Mouse (Mus musculus): ENCODE measurements around the gene Ppfia4. TPM values are rescaled to one million over a fixed set of nuclear protein-coding genes. Genes with fewer than 3 reads are reported as not detected.

The Ppfia4 gene
- polyA plus RNA-seq, 1 experiment, result 5.1 TPM

DNA sequence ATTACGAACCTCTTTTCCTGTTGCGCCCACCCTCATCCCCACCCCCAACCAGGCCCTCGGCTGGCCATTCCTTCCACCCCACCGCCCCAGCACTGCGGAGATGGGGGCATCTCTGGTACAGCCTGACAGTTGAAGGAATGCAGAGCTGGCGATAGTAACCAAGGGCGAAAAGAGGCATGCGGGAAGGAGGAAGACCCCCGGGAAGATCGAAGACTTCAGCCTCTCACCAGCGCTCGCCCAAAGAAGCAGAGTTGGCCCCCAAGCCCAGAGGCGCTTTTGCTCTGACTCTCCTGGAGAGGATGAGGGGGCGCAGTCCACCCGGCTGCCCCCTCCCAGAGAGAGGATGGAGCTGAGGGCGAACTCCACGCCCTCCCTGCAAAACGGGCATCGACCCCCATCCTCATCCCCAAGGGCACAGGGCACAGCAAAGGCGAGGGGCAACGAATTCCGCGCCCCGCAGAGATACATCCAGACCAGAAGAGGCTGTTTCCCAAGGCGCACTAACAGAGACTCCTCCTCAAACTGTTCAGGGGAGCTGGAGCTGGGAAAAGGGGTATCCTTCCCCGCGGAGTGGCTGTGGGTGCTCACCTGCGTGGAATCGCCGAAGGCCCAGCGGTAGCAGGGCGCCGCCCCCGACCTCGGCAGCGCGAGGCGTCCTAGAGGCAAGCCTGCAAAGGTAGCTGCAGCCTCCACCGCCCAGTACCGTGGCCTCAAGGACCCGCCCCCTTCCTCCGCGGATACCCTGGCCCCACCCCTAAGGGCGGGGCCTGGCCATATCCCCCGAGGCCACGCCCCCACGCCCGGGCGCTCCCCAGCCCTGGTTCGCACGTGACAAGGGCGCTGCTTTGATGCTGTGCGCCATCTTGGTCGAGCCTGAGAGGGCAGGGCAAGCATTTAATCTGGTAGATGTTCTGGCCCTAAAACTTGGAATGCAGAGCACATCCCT, 11.6 kb upstream of the Ppfia4 start:
- H3K4me1 ChIP-seq (ENCODE audit: control insufficient read depth, insufficient read depth, low read length), result peaks cover 14% of the 10 kb centered on the region
- H3K4me3 ChIP-seq (ENCODE audit: control insufficient read depth, low read depth, low read length), result peak overlapping the region; percentile 82
- no peaks in the 10 kb centered on the region for H3K27me3 ChIP-seq (ENCODE audit: control insufficient read depth, insufficient read depth, low read length)
- no peaks in the 10 kb centered on the region for H3K36me3 ChIP-seq (ENCODE audit: control insufficient read depth, insufficient read depth, low read length)
- peak overlapping the region; percentile 77 for H3K27ac ChIP-seq (ENCODE audit: control insufficient read depth, insufficient read depth, low read depth, low read length)
- TF ChIP-seq POLR2A (IDR thresholded peaks at IDR 0.05; ENCODE audit: control insufficient read depth, low read depth, low read length) (peak; percentile 68; the same call in 1 of the 2 replicates), CTCF (IDR thresholded peaks at IDR 0.05; ENCODE audit: control insufficient read depth, insufficient read depth, insufficient replicate concordance, low read depth, low read length) (no peak)

DNA sequence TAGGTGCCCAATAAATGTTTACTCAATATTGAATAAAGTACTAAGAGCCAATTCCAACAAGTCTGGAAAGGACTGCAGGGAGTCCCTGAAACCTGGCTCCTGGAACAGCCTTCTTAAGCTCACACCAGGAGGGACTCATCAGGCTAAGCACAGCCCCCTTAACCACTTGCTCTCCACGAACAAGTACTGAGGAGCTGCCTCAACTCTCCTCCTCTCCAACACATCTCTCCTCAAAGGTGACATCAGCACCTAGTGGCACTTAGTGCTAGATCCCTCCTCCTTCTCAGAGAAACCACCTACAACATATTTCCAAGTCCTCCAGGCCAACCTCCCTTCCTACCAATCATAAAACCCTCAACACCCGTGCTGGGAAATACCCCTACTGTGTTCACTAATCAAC, 10.8 kb upstream of the Ppfia4 start:
- Histone ChIP-seq H3K27ac (ENCODE audit: control insufficient read depth, insufficient read depth, low read depth, low read length) (no peak overlapping the region), H3K27me3 (ENCODE audit: control insufficient read depth, insufficient read depth, low read length) (no peaks in the 10 kb centered on the region), H3K36me3 (ENCODE audit: control insufficient read depth, insufficient read depth, low read length) (no peaks in the 10 kb centered on the region), H3K4me1 (ENCODE audit: control insufficient read depth, insufficient read depth, low read length) (peaks cover 14% of the 10 kb centered on the region), H3K4me3 (ENCODE audit: control insufficient read depth, low read depth, low read length) (no peak overlapping the region)
- TF ChIP-seq POLR2A (IDR thresholded peaks at IDR 0.05; ENCODE audit: control insufficient read depth, low read depth, low read length) (no peak), CTCF (IDR thresholded peaks at IDR 0.05; ENCODE audit: control insufficient read depth, insufficient read depth, insufficient replicate concordance, low read depth, low read length) (no peak)

DNA sequence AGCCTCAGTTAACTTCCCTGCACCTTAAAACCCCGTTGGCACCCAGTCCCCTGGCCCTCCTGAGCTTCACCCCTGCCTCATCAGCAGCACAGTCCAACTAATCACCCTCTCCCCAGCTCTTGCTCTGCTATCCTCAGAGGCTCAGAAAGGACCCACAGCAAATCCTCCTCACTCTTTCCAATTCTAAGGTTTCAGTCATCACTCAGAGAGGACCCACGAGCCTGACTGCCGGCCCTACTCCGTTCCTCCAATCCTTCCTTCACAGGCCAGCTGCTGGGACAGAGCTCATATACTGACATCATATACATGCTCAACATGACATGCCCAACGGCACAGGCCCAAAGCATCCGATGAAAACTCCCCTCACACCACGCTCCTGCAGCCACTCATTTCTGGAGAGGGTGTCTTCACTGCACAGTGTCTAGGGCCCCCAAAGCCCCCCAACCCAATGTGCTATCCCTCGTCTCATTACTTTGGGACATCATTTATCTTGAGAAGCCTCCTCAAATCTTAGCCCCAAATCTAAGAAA, 10.1 kb upstream of the Ppfia4 start:
- Histone ChIP-seq H3K36me3 (ENCODE audit: control insufficient read depth, insufficient read depth, low read length) (no peaks in the 10 kb centered on the region), H3K27me3 (ENCODE audit: control insufficient read depth, insufficient read depth, low read length) (no peaks in the 10 kb centered on the region), H3K4me1 (ENCODE audit: control insufficient read depth, insufficient read depth, low read length) (peaks cover 14% of the 10 kb centered on the region), H3K4me3 (ENCODE audit: control insufficient read depth, low read depth, low read length) (no peak overlapping the region), H3K27ac (ENCODE audit: control insufficient read depth, insufficient read depth, low read depth, low read length) (no peak overlapping the region)
- TF ChIP-seq POLR2A (IDR thresholded peaks at IDR 0.05; ENCODE audit: control insufficient read depth, low read depth, low read length), result no peak
- no peak for TF ChIP-seq CTCF (IDR thresholded peaks at IDR 0.05; ENCODE audit: control insufficient read depth, insufficient read depth, insufficient replicate concordance, low read depth, low read length)

DNA sequence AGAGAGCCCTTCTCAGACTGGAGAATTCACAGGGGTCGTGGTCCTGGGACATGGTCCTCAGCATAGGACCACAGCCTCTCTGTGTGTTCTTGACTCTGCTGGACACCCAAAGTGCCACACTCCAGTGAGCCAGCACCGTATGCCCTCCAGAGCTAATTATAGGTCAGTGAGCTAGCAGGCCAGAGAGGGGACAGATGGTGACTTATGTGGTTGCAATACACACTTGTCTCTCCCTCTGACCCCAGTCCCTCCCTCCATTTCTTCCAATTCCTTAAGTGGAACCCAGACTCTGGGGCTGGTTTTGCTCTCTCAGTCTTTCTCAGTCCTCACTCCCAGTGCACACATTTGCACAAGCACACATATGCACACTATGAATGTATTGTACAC, 9.5 kb upstream of the Ppfia4 start:
- H3K36me3 ChIP-seq (ENCODE audit: control insufficient read depth, insufficient read depth, low read length), result no peaks in the 10 kb centered on the region
- TF ChIP-seq CTCF (IDR thresholded peaks at IDR 0.05; ENCODE audit: control insufficient read depth, insufficient read depth, insufficient replicate concordance, low read depth, low read length) (no peak), POLR2A (IDR thresholded peaks at IDR 0.05; ENCODE audit: control insufficient read depth, low read depth, low read length) (no peak)
- no peak overlapping the region for H3K27ac ChIP-seq (ENCODE audit: control insufficient read depth, insufficient read depth, low read depth, low read length)

DNA sequence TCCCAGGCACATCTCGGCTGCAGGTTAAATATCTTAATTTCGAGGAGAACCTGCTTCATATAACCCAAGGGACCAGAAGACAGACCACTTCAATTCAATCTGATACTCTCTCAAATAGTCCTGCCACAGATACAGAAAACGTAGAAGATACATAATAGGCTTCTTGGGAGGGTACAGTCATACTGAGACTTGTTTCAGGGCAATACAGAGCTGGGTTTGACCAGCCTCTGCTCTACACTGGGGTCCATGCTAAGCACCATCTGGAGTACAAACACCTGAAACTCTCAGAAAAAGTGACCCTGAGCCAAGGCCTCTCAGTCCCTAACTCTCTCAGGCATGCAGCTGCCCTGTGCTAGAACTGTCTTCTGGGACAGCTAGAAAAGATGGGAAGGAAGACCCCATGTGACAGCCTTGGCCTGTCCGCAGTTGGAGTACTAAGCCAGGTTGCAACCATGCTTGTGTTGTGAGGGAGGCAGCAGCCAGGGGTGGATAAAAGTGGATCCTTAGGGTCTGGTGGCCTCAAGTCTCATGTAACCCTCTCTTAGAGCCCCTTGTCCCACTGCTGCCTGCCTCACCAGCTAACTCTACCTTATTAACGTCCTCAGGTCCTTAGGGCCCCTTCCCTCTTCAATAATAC, 9.0 kb upstream of the Ppfia4 start:
- Histone ChIP-seq H3K27me3 (ENCODE audit: control insufficient read depth, insufficient read depth, low read length) (no peaks in the 10 kb centered on the region), H3K4me3 (ENCODE audit: control insufficient read depth, low read depth, low read length) (no peak overlapping the region), H3K27ac (ENCODE audit: control insufficient read depth, insufficient read depth, low read depth, low read length) (no peak overlapping the region), H3K36me3 (ENCODE audit: control insufficient read depth, insufficient read depth, low read length) (no peaks in the 10 kb centered on the region), H3K4me1 (ENCODE audit: control insufficient read depth, insufficient read depth, low read length) (peaks cover 14% of the 10 kb centered on the region)
- no peak for TF ChIP-seq CTCF (IDR thresholded peaks at IDR 0.05; ENCODE audit: control insufficient read depth, insufficient read depth, insufficient replicate concordance, low read depth, low read length)
- no peak for TF ChIP-seq POLR2A (IDR thresholded peaks at IDR 0.05; ENCODE audit: control insufficient read depth, low read depth, low read length)

More for the DNA sequence above, 9.5 kb upstream of the Ppfia4 start:
- no peaks in the 10 kb centered on the region for H3K27me3 ChIP-seq (ENCODE audit: control insufficient read depth, insufficient read depth, low read length)
- H3K4me1 ChIP-seq (ENCODE audit: control insufficient read depth, insufficient read depth, low read length), result peaks cover 14% of the 10 kb centered on the region
- no peak overlapping the region for H3K4me3 ChIP-seq (ENCODE audit: control insufficient read depth, low read depth, low read length)

DNA sequence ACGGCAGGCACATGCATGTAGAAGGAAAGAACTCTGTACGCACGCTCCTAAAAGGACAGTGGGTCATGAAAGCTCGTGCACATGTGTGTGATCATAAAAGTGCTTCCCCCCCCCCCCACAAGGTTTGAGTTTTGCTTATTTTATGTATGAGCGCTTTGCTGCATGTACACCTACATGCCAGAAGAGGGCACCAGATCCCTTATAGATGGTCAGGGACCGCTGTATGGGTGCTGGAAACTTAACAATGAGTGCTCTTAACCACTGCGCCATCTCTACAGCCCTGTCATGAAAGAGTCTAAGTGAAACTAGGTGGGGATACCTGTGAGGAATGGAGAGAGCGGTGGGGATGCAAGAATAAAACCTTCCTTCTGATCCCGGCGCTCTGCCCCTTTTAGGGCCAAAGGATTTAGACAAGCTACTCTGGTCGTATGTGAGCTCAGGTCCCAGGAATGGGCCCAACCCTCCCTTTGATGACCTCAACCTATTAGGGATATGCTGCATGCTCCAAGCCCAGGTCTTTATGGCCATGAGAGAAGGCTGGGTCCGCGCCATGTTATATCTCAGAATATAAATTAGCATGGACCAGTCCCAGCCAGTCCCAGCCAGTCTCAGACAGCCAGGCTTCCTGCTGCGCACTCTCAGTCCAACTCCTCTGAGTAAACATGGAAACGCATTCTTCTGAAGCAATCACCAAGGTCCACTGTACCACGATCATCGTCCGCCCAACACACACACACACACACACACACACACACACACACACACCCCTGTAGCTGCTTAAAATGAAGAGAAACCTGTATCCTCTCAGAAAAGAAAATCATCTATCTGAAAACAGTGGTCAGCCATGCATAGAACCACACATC, 7.3 kb upstream of the Ppfia4 start:
- no peak overlapping the region for H3K4me3 ChIP-seq (ENCODE audit: control insufficient read depth, low read depth, low read length)

More for the DNA sequence above, 7.3 kb upstream of the Ppfia4 start:
- no peaks in the 10 kb centered on the region for H3K27me3 ChIP-seq (ENCODE audit: control insufficient read depth, insufficient read depth, low read length)
- no peak overlapping the region for H3K27ac ChIP-seq (ENCODE audit: control insufficient read depth, insufficient read depth, low read depth, low read length)
- no peak for TF ChIP-seq POLR2A (IDR thresholded peaks at IDR 0.05; ENCODE audit: control insufficient read depth, low read depth, low read length)
- no peak for TF ChIP-seq CTCF (IDR thresholded peaks at IDR 0.05; ENCODE audit: control insufficient read depth, insufficient read depth, insufficient replicate concordance, low read depth, low read length)
- no peaks in the 10 kb centered on the region for H3K36me3 ChIP-seq (ENCODE audit: control insufficient read depth, insufficient read depth, low read length)
- H3K4me1 ChIP-seq (ENCODE audit: control insufficient read depth, insufficient read depth, low read length), result peaks cover 16% of the 10 kb centered on the region

Measured in testis, adult 2 months (tissue).